Mouse (Mus musculus) megakaryocyte, embryonic 14.5 days (primary cell): ENCODE measurements around the gene Jakmip3.

Experiments
- FLI1 ChIP-seq: IDR thresholded peaks from 2 replicates; pipeline ENCODE4 v1.6.1; 2012; ENCODE audit warnings: low read length, inconsistent platforms, mixed read lengths
- GATA1 ChIP-seq: IDR thresholded peaks from 3 replicates; pipeline ENCODE4 v1.6.1; 2012; ENCODE audit warnings: mixed read lengths, low read length, inconsistent platforms, borderline replicate concordance

GRCm38 (mm10) chr7:138941571-138941970 lies 1.0 kb downstream of the Jakmip3 start:
- TF ChIP-seq FLI1: no peak
- TF ChIP-seq GATA1: no peak
